Mouse (Mus musculus) left cerebral cortex, adult 9 months (tissue): ENCODE data around the gene Micu1.
"Not testable (repeated sequence)": the region's sequence is repeated elsewhere in the genome, so short reads cannot be mapped to it uniquely, and the experiment has no call there.

Experiments
- DNase-seq, 2 experiments: peaks; one replicate each; pipeline ENCODE4 v3.0.0; 2022; ENCODE audit warnings: low spot score in 2 of 2

The Micu1 gene

DNA sequence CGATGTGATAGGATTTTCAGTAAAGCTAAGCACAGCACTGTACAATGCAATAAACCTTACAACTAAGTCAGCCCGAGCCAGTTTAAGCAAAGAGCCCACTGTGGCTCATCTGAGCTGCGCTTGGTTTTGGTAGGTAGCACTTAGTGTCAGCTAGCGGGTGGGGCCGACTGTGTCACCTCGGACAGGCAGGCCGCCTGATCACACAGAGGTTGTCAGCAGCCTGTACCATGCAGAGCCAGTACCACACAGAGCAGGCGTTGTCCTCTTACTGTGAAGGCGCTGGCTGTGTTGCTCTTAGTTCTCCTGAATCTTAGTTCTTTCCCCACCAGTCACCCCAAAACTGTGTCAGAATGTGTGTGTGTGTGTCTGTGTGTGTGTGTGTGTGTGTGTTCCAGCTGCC lies 146.7 kb downstream of the Micu1 start:
- DNase-seq, result no peak

DNA sequence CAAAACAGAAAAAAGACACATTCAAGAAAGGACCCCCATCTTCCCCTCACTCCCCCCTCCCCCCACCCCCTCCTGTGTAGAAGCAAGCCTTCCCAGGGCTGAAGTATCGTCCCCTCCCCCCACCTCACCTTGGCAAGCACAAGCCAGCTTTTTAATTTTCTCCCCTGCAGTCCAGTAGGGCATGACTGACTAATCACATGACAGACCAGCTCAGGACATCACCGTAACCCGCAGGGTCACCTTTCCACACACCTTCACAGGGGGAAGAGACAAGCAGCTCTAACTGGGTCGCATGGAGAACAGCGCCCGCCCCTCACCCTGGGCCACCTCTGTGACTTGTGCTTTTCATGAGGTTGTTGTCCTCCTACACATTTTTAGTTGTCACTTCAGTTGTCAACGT lies 147.1 kb downstream of the Micu1 start:
- DNase-seq, result no peak

DNA sequence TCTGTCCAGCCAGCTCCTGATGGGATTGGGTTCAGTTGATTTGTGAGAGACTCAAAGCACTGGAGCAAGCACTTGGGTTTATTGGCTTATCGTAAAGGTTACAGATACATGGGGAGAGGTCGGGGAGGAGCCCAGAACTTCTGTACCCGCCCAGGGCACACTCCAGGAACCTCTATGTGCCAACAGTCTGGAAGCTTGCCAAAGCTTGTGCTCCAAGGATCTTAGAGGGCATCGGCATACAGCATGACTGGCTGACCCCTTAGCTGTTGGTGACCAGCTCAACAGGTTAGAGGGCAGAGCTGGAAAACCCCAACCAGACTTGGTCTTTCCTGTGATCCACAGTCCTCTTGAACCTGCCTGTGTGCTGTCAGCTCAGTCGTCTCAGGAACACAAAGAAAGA lies 154.9 kb downstream of the Micu1 start:
- no peak for DNase-seq

DNA sequence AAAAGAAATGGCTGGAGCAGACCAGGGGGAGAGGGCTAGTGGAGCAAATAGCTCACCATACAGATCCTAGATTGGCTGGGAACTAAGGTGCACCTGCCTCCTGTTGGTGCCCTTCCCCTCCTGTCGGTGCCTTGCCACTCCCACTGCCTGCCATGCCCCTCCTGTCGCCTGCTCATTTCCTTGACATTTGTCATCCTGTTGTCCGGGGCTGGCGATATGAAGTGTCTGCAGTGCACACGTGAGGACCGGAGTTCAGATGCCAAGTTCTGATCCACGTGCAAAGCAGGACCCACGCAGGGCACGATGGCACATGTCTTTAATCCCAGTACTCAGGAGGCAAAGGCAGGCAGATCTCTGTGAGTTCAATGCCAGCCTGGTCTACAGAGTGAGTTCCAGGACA lies 158.4 kb downstream of the Micu1 start:
- no peak for DNase-seq

DNA sequence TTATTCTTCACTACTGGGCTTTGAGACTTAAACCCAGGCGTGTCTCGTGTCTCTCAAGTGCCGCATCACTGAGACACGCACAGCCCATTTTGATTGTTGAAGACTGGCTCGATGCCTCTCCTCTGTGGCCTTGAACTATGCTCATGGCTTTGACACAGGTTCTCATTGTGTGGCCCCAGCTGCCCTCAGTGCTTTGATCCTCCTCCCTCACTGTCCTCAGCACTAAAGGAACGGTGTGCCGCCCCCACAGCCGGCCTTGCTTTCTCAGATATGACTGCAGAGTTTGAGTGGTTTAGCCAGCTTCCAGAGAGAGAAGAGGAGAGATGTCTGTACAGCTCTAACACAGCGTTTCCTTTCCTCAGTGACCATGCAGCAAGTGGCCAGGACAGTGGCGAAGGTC lies 158.9 kb downstream of the Micu1 start:
- DNase-seq, result no peak

GRCm38 (mm10) chr10:59862816-59863440 lies 160.7 kb downstream of the Micu1 start:
- no peak for DNase-seq

- DNase-seq, result no peak
These were observed 161.3 kb downstream of the Micu1 start for GRCm38 (mm10) chr10:59863620-59864019.

- DNase-seq, result no peak
These were observed 162.1 kb downstream of the Micu1 start for GRCm38 (mm10) chr10:59864232-59864875.

DNA sequence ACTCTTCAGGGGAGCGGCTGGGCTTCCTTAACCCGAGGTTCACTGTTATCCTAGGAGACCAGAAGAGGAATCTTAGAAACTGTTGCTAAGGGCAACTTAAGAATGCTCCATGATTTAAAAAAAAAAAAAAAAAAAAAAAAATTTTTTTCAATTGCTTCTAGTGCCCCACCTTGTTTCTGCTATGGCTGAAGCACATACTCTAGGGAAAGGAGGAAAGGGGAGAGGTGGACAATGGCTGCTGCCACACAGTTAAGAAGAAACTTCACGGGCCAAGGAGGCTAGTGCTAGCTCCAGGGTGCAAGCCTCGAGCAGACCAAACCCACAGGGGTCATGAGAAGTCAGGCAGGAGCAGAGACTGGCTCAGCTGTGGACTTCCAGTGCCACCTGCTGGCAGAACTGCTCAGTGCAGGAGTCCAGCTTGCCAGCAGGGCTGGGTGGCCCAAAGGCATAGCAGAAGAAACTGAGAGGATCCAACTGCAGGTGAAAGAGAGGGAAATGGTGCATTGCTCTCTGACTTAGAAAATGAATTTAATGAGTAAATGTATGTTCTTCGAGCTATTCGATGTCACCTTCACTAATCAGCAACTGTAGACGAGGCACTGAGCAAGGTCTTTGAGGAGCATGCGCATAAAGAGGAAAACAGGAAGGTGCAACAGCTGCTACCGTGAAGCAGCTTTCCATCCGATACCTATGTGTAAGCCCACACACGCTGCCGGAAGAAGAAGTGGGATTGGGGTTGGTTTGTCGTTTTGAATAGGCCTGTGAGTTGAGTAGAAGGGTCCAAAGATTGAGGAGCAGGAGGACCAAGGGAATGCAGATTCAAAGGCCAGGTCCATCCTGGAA lies 162.8 kb downstream of the Micu1 start:
- DNase-seq, result peak in 1 of 2 experiments; percentile 87

- DNase-seq, result no peak
These were observed 166.0 kb downstream of the Micu1 start for GRCm38 (mm10) chr10:59868266-59868665.

DNA sequence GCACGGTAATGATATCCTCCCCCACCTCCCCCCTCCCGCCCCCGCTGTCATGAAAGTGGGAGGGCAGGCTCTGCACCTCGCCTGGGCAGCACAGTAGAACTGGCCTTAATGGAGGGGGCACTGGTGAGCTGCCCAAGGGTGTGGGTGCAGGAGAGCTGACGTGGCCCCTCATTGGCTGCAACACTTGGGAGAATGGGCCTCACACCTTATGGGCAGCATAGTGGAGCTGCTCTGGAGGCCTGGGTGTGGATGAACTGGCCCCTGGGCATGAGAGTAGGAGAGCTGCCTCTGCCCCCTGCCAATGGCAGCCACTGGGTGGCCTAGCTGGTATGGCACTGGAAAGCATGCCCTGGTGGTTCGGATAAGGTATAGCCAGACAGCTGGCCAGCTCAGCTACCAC lies 167.8 kb downstream of the Micu1 start:
- no peak for DNase-seq

GRCm38 (mm10) chr10:59872651-59873050 lies 170.4 kb downstream of the Micu1 start:
- DNase-seq, result not testable (repeated sequence)

GRCm38 (mm10) chr10:59873206-59873605 lies 170.9 kb downstream of the Micu1 start:
- no peak for DNase-seq

- DNase-seq, result no peak
These were observed 171.3 kb downstream of the Micu1 start for GRCm38 (mm10) chr10:59873613-59874012.

GRCm38 (mm10) chr10:59875396-59875795 lies 173.1 kb downstream of the Micu1 start:
- DNase-seq, result no peak

DNA sequence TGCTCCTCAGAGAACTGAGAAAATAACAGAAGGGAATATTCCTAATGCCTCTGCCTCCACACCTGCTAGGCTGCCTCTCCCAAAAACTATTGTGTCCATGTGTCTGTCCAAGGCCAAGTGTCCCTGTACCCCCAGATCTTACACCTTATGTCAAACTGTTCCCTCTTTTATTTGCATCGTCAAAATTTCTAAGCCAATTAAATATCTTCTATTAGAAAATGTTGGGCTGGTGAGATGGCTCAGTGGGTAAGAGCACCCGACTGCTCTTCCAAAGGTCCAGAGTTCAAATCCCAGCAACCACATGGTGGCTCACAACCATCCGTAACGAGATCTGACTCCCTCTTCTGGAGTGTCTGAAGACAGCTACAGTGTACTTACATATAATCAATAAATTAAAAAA lies 174.4 kb downstream of the Micu1 start:
- not testable (repeated sequence) for DNase-seq

DNA sequence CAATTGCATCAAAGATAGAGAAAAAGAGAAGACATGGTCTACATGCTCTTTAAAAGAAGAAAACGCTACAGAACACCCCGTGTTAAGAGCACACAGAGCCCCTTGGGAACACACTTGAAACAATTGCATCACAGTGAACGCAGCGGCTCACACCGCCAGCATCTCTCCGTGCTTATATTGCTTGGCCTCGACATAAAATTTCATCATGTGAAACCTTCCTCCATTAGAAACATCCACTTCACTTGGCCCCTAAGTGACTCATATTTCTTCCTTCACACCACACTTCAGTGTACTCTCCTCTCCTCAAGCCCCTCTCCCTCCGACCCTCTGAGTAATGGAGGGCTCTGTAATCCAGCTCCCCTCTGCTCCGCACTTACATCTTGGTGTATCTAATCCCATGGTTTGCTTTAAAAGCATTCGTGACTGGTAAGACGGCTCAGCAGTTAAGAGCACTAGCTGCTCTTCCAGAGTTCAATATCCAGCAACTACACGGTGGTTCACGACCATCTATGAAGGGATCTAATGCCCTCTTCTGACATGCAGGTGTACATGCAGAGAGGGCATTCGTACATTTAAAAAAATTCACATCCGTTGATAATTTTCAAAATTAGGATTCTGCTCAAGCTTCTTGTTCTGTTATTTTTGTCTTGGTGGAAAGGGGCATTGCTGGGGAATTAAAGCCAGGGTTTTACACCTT lies 175.3 kb downstream of the Micu1 start:
- DNase-seq, result no peak

- DNase-seq, result no peak
These were observed 176.5 kb downstream of the Micu1 start for GRCm38 (mm10) chr10:59878823-59879222.

GRCm38 (mm10) chr10:59879255-59880028 lies 177.2 kb downstream of the Micu1 start, which contains the start of gene Dnajb12:
Dnajb12 (plus strand) TSS chr10:59879556.
- DNase-seq, result peak; percentile 86 to 94

- no peak for DNase-seq
These were observed 177.7 kb downstream of the Micu1 start for GRCm38 (mm10) chr10:59880029-59880386.

DNA sequence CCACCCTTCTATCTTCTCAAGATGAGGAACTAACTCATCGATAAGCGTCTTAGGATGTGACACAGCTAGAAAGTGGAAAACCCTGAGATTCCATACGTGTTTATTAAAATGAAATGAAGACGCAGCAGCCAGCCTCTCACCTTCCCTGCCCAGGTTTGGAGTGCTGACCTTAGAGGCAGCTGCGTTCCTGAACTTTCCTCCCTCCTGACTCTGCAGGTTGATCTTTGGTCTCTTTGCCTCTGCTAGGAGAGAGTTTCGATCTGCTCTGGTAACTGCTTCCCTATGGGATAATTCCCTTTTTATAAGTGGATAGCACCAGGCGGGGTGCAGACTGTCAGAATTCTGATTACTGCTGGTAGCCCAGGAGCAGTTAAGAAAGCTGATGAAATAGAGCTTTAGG lies 178.6 kb downstream of the Micu1 start:
- no peak for DNase-seq
